Mouse (Mus musculus) right cerebral cortex, postnatal 14 days (tissue): ENCODE data around the gene Gm17359.

Experiments used
- DNase-seq: peaks from one replicate; pipeline ENCODE4 v3.0.0; 2022

The Gm17359 gene

GRCm38 (mm10) chr3:79358721-79359120 is 22.3 kb downstream of the Gm17359 start:
- no peak for DNase-seq

DNA sequence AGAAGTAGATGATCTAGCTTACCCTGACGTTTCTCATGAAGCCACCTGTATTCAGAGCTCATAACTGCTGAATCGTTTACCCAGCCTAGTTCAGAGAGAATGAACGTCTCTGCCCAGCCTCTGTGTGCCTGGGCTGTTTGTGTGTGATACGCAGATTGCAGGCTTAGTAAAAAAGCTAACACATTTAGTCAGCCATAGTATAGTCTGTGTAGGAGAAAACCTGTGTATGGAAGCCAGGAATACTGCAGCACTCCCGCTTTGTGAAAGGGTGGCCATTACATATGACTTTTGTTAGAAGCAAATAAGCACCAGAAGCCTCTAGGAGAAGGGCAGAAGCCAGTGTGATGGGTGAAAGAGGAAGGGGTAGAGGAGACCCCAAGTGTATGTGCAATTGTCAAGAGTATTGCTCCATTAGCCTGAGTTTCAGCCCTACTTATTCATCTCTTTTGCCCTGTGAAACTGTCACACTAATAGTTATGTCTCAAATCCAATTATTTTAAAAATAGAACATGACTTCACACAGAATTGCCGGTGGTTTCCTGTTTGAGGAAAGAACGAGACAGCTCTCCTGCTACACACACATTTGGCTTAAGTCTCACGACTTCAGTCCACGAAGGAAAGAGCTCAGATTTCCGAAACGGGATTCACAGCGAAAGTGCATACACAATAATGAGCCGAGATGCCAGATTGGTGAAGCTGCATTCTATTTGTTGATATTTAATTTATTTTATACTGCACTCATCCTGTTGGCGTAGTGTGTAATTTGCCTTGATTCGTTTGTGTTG is 24.0 kb downstream of the Gm17359 start:
- DNase-seq: no peak

GRCm38 (mm10) chr3:79366098-79366497 is 29.6 kb downstream of the Gm17359 start:
- no peak for DNase-seq

DNA sequence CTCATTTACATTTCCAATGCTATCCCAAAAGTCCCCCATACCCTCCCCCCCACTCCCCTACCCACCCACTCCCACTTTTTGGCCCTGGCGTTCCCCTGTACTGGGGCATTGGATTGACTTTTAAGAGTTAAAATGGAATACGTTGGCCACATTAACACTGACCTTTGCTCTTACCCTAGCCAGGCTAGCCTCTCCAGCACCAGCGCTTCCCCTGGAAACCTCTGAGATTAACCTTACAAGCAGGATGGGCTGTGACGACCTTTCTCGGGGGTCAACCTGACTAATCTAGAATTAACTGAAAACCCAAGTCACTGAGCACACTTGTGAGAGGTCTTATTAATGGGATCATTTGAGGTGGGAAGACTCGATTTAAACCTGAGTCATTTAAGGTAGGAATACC is 31.8 kb downstream of the Gm17359 start:
- DNase-seq: no peak

DNA sequence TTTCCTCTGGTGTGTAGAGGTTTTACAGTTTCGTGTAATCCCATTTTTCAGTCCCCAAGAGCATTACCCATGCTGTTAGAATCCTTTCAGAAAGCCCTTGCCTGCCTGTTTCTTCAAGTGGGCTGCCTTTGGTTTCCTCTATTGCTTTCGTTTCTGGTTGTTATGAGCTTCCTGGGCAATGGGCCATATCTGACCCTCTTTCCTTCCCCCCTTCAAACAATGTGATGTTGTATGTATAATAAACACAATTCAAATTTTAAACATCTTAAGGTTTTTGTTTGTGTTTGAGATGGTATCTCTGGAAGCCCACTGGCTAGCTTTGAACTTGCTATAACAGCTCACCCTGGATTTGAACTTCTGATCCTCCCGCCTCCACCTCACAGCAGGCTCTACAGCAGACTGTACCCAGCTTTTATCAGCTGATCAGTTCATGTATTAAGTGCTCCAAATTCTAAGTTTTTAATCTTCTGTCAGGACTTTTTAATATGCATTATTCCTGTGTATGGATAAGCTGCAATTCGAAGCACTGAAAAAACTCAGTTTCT is 34.0 kb downstream of the Gm17359 start:
- no peak for DNase-seq

DNA sequence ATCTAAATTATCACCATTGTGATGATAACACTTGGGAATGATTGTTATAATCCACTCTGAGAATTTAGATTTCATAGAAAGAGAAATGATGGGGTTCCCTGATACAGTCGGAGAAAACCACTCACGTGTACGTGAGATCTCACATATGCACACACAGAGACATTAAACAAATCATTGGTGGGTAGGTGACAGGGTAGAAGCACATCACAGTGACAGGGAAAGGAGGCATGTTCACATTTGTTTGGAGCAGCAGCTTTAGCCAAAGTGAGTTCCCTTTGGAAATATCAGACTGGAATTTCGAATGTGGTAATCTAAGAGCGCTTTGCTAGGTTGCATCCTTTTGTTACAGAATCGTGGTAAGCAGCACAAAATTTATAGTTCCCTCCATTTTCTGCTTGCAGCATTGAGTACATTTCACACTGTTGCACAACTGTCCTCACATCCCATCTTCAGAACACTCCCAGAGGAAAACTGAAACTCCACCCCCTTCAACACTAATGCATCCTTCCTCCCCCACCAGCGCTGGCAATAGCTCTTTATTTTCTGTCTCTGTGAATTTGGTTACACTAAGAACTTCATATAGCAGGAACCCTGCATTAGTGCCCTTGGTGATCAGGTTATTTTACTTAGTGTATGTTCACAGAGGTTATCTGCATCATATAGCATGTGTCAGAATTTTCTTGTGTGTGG is 35.2 kb downstream of the Gm17359 start:
- DNase-seq: no peak

GRCm38 (mm10) chr3:79373930-79374329 is 37.5 kb downstream of the Gm17359 start:
- DNase-seq: no peak

GRCm38 (mm10) chr3:79378086-79378485 is 41.6 kb downstream of the Gm17359 start:
- DNase-seq: no peak

- DNase-seq: no peak
These were observed 42.9 kb downstream of the Gm17359 start for GRCm38 (mm10) chr3:79379255-79379836.

DNA sequence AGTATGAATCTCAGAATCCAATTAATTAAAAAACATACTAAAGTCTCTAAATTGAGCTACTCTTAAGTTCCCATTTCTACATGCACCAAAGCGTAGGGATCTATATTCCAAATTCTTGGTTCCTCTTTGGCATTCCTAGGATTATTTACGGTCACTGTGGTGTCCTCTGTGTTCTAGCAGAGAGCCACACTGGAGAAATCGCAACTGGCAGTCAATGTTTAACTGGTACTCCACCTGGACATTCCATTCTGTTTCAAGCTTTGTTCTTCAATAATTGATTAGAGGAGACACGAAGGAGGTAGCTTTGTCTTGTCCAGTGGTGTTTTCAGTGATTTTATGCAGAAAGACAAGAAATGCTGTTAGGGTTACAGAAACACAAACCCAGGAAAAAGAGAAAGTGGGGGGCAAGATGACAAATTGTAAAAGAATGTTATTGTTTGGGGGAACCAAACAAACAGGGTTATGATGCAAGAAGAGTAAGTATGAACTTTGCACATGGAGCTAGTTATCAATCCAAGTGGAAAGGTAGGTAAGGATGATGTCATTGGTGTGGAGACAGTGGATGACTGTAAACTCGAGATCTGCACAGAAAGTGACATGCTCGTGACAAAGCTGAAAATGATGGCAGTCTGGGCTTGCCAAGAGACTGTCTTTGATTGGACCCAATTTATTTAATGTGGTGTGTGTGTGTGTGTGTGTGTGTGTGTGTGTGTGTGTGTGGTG is 43.6 kb downstream of the Gm17359 start:
- DNase-seq: no peak

DNA sequence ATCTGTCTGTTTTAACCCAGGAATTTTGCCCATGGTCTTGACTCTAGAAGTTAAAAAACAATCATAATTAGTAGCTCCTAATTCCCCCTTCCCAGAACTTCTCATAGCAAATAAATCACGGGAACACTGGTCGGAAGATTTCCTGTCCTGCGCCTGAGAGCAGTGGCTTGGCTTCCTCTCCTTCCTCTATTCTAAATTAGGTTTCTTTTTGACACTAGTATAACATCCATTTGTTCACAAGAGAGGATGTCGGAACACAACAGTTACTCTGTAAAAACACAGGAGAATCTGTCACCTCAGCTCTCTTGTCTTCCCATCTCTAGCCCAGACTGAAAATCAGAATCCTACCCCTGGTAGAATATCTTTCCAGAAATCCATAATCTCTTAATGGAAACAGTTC is 44.9 kb downstream of the Gm17359 start:
- DNase-seq: no peak

DNA sequence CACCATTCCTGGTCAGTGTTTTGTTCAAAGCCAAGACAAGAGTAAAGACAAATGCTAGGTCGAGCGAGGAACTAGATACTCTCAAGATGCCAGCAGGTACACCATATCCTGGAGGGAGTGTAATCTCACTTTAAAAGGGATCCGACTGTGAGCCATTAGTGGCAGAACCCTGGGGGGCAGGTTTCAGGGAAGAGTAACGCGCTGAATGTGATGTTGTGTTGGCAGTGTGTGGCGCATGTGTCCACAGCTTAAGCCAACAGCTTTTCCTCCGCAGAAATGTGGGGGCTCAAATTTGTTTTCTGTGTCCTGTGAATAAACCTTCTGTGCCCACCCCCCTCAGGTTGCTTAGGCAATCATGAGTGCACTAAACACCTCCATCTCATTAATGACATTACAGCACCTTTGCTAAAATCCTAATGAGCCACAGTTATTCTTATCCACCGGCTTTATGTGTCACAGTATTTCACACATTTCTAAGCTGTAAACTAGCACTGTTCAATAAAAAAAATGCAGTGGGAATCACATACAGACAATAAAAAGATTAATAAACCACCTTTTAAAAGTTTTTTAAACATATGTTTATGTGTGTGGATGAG is 49.1 kb downstream of the Gm17359 start:
- no peak for DNase-seq

DNA sequence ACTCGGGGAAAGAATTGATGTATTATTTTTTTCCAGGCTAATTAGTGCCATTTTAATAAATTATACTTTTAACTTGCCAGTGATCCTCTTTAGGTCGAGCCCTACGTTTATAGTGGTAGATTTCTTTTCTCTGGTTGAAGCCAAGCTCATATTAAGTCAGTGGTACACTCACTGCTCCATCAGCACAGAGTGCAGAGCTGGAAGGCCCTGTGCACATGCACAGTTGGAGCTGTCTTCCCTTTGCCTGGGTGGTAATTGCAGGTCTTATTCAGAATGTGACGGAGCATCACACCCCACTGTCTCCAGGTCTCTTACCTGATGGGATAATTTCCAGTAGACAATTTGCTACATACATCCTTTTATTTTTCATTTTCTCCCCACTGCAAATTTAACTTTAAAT is 52.6 kb downstream of the Gm17359 start:
- DNase-seq: no peak

- no peak for DNase-seq
These were observed 64.1 kb downstream of the Gm17359 start for GRCm38 (mm10) chr3:79400552-79400951.

DNA sequence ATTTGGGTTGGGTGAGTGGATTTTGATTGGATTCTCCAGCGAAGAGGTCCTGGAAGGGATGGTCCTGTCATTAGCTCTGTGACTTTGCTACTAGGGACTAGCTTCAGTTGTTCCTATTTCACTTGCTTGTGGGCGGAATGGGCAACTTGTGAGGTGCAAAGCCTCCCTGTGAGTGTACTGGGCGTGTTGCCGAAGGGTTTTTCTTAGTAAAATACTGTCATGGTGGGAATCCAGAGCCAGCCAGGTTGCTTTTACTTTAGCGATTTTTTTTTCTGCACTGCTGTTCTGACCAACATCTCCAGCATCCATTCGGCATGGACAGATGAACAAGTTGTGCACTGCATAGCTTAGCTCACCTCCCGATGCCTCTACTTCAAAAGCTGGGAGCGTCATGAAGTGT is 65.6 kb downstream of the Gm17359 start:
- peak; percentile 14 for DNase-seq

- DNase-seq: no peak
These were observed 72.1 kb downstream of the Gm17359 start for GRCm38 (mm10) chr3:79408546-79408945.

DNA sequence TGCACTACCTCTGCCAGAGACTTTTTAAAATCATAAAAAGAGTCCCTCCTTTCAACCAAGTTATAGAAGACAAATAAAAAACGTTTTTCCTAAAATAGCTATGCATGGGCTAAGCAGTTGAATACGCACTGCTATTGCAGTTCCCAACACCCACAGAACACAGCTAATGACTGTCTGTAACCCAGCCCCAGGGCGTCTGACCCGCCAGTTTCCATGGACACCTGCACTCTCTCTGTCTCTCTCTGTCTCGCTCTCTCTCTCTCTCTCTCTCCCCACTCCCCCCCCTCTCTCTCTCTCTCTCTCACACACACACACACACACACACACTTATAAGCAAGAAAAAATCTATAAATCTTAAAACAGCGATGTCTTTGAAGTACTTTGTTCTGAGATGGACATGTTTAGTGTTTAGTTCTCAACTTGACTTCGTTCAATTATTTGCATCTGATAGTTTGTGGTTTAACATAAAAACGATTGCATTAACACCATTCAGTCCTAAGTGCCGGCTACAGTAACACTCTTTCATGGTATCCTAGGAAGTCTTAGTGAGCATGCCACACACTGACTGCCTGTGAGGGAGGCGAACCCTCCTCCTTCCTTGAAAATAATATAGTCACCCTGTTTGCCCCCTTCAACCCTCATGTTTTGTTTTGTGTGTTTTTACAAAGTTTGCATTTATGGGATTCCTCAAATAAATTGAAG is 73.6 kb downstream of the Gm17359 start:
- DNase-seq: no peak

GRCm38 (mm10) chr3:79410629-79410995 is 74.2 kb downstream of the Gm17359 start:
- DNase-seq: no peak

GRCm38 (mm10) chr3:79411666-79412065 is 75.2 kb downstream of the Gm17359 start:
- no peak for DNase-seq

GRCm38 (mm10) chr3:79413492-79413891 is 77.0 kb downstream of the Gm17359 start:
- no peak for DNase-seq

DNA sequence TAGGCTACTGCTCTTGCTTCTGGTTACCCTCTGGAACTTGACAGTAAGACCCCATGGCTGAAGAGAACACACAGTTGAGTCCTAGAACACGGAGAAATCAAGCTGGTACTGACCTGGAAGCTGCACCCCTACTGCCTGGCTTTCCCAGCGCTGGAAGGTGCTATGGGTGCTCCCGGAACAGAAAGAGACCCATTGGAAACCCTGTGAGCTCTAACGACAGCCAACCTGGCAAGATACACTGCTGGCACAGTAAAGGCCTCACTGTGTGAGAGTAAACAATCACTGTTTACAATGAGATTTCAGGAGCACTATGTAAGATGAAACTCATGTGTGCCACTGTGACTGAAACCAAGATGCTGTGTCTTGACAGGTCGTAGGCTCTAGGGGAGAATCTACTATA is 78.6 kb downstream of the Gm17359 start:
- DNase-seq: no peak

- DNase-seq: no peak
These were observed 79.5 kb downstream of the Gm17359 start for GRCm38 (mm10) chr3:79415929-79416328.
